Mouse (Mus musculus) lung, embryonic 14.5 days (tissue): ENCODE results near the gene Vmn1r226. TPM values are rescaled to one million over a fixed set of nuclear protein-coding genes. Genes with fewer than 3 reads are reported as not detected.

Experiments used
- ATAC-seq: fragments of 200-750 bp; cut with Nextera tagmentation; 2 replicates; pipeline ENCODE4 v1.8.0; 2017; ENCODE audit warnings: mild to moderate bottlenecking, moderate TSS enrichment, moderate library complexity; ENCODE audit not compliant: insufficient read depth
- DNase-seq: peaks from one replicate; pipeline ENCODE4 v3.0.0-alpha.2; 2015
- H3K27ac ChIP-seq: fragments of 300-500 bp; sonication (generic); 2 replicates; pipeline ENCODE4 v1.5.1; 2014; ENCODE audit warnings: low read depth, mild to moderate bottlenecking, moderate library complexity
- H3K27me3 ChIP-seq: fragments of 300-500 bp; sonication (generic); 2 replicates; pipeline ENCODE4 v1.6.1; 2014; ENCODE audit warnings: low read length, control low read depth; ENCODE audit not compliant: insufficient read depth
- H3K36me3 ChIP-seq: fragments of 300-500 bp; sonication (generic); 2 replicates; pipeline ENCODE4 v1.6.1; 2014; ENCODE audit warnings: control low read depth; ENCODE audit not compliant: insufficient read depth
- H3K4me1 ChIP-seq: fragments of 300-500 bp; sonication (generic); 2 replicates; pipeline ENCODE4 v1.6.1; 2014; ENCODE audit warnings: antibody characterized with exemption, control low read depth; ENCODE audit not compliant: insufficient read depth
- H3K4me2 ChIP-seq: fragments of 300-500 bp; sonication (generic); 2 replicates; pipeline ENCODE4 v1.6.1; 2014; ENCODE audit warnings: mild to moderate bottlenecking
- H3K4me3 ChIP-seq: fragments of 300-500 bp; sonication (generic); 2 replicates; pipeline ENCODE4 v1.5.1; 2014; ENCODE audit warnings: low read depth, low read length
- H3K9ac ChIP-seq: fragments of 300-500 bp; sonication (generic); 2 replicates; pipeline ENCODE4 v1.6.1; 2014
- H3K9me3 ChIP-seq: fragments of 300-500 bp; sonication (generic); 2 replicates; pipeline ENCODE4 v1.6.1; 2016; ENCODE audit warnings: low read depth, low read length, control low read depth
- CTCF ChIP-seq: IDR thresholded peaks from 2 replicates; pipeline ENCODE4 v1.5.1; 2016; ENCODE audit warnings: antibody characterized with exemption, low read depth
- WGBS: fragments of 180-500 bp; shearing (Covaris S2); extraction: QIAGEN DNeasy Blood & Tissue Kit; methylation state at CpG from one replicate; pipeline ENCODE4 v1.1.7; 2014; 5-methylcytosine and 5-hydroxymethylcytosine counted together
- polyA plus RNA-seq: library from polyadenylated mRNA; unstranded; fragments of >200 nt; fragmentation: Nextera tagmentation; extraction: Ambion mirVana; gene quantifications from 2 replicates; pipeline ENCODE4 v1.2.1, GENCODE M21; 2014

The Vmn1r226 gene
- polyA plus RNA-seq, result not detected in 2 replicates

- H3K27ac ChIP-seq, result no peak within 1 kb of the TSS
- no peaks in the 10 kb centered on the region for H3K36me3 ChIP-seq
- no peaks in the 10 kb centered on the region for H3K4me1 ChIP-seq
- no peak within 1 kb of the TSS for H3K4me2 ChIP-seq
- DNase-seq (no peak), ATAC-seq (no peak)
- H3K27me3 ChIP-seq, result no peaks in the 10 kb centered on the region
- no peak within 1 kb of the TSS for H3K4me3 ChIP-seq
- TF ChIP-seq CTCF, result no peak
- H3K9ac ChIP-seq, result no peak within 1 kb of the TSS
- no peaks in the 10 kb centered on the region for H3K9me3 ChIP-seq
Observed at GRCm38 (mm10) chr17:20682543-20682942, at the start of gene Vmn1r226. Gene Vmn1r226 (plus strand): TSS chr17:20682843.

- Histone ChIP-seq H3K9ac (no peak within 1 kb of the TSS), H3K4me1 (no peaks in the 10 kb centered on the region), H3K9me3 (no peaks in the 10 kb centered on the region), H3K4me3 (no peak within 1 kb of the TSS), H3K4me2 (no peak within 1 kb of the TSS), H3K27ac (no peak within 1 kb of the TSS), H3K36me3 (no peaks in the 10 kb centered on the region), H3K27me3 (no peaks in the 10 kb centered on the region)
- no peak for DNase-seq
- no peak for ATAC-seq
- no peak for TF ChIP-seq CTCF
- WGBS, result 23% methylated on average over 1 of the region's 1 CpGs
Observed at GRCm38 (mm10) chr17:20729543-20729942, 46.9 kb downstream of the Vmn1r226 start, which contains the start of gene Vmn1r227. Gene Vmn1r227 (plus strand): TSS chr17:20729843.

Other genes starting within 250 kb of the Vmn1r226 start
- not detected in 2 replicates for gene Vmn2r108, start 201.5 kb upstream of the Vmn1r226 start, polyA plus RNA-seq
- gene Vmn1r225, start 184.7 kb upstream of the Vmn1r226 start, polyA plus RNA-seq, result not detected in 2 replicates
- gene Vmn2r109, start 118.1 kb upstream of the Vmn1r226 start, polyA plus RNA-seq, result not detected in 2 replicates
- gene Vmn2r110, start 86.4 kb upstream of the Vmn1r226 start, polyA plus RNA-seq, result 0.04 and 0.05 TPM in 2 replicates
- not detected in 2 replicates for gene Fpr-rs3, start 58.0 kb upstream of the Vmn1r226 start, polyA plus RNA-seq
- gene Vmn1r227, start 47.0 kb downstream of the Vmn1r226 start, polyA plus RNA-seq, result not detected in 2 replicates
- not detected in 2 replicates for gene Vmn1r228, start 103.3 kb downstream of the Vmn1r226 start, polyA plus RNA-seq
- not detected in 2 replicates for gene Vmn1r229, start 128.7 kb downstream of the Vmn1r226 start, polyA plus RNA-seq
- gene Vmn1r230, start 157.6 kb downstream of the Vmn1r226 start, polyA plus RNA-seq, result not detected in 2 replicates
- not detected in 2 replicates for gene Vmn1r231, start 222.2 kb downstream of the Vmn1r226 start, polyA plus RNA-seq
- not detected in 2 replicates for gene Vmn1r232, start 236.9 kb downstream of the Vmn1r226 start, polyA plus RNA-seq